Mouse (Mus musculus): ENCODE measurements around the gene Tha1.

Tha1 gene

GRCm38 (mm10) chr11:117872861-117873608 is at the start of gene Tha1:
Gene Tha1, minus strand, starts transcription at chr11:117873481.
- TF ChIP-seq NANOG (IDR thresholded peaks at IDR 0.05; ENCODE audit: borderline replicate concordance, low read length) = no peak
- no peak for TF ChIP-seq CTCF (conservative IDR thresholded peaks at IDR 0.05; ENCODE audit: low read length)
- TF ChIP-seq POU5F1 (IDR thresholded peaks at IDR 0.05; ENCODE audit: borderline replicate concordance, low read length) = no peak
- H3K4me1 ChIP-seq (replicated peaks; ENCODE audit: low read depth, low read length) = peaks cover 97% of the 10 kb centered on the region
- no peaks in the 10 kb centered on the region for H3K9me3 ChIP-seq (ENCODE audit: low read length)
- peaks cover 5% of the 10 kb centered on the region for H3K27me3 ChIP-seq (ENCODE audit: insufficient read depth, low read length)
- peaks cover 3% of the 10 kb centered on the region; the same call in 1 of the 2 replicates for H3K36me3 ChIP-seq (ENCODE audit: insufficient read depth, low read length)
- peak within 1 kb of the TSS; percentile 86 for H3K4me3 ChIP-seq (replicated peaks; ENCODE audit: low read length)

- TF ChIP-seq POU5F1 (IDR thresholded peaks at IDR 0.05; ENCODE audit: borderline replicate concordance, low read length) (no peak), CTCF (conservative IDR thresholded peaks at IDR 0.05; ENCODE audit: low read length) (no peak), NANOG (IDR thresholded peaks at IDR 0.05; ENCODE audit: borderline replicate concordance, low read length) (no peak)
- H3K4me1 ChIP-seq (replicated peaks; ENCODE audit: low read depth, low read length) = peaks cover 82% of the 10 kb centered on the region
- no peaks in the 10 kb centered on the region for H3K36me3 ChIP-seq (ENCODE audit: insufficient read depth, low read length)
- 0 out of 2 replicates have a peak overlapping the region, but pooled peaks have one; percentile 26 for H3K4me3 ChIP-seq (replicated peaks; ENCODE audit: low read length)
- H3K9me3 ChIP-seq (ENCODE audit: low read length) = peaks cover 13% of the 10 kb centered on the region
- no peaks in the 10 kb centered on the region for H3K27me3 ChIP-seq (ENCODE audit: insufficient read depth, low read length)
Measured at GRCm38 (mm10) chr11:117919211-117919610, 45.9 kb upstream of the Tha1 start.

GRCm38 (mm10) chr11:117918541-117918940 is 45.3 kb upstream of the Tha1 start:
- Histone ChIP-seq H3K4me1 (replicated peaks; ENCODE audit: low read depth, low read length) (peaks cover 84% of the 10 kb centered on the region), H3K36me3 (ENCODE audit: insufficient read depth, low read length) (no peaks in the 10 kb centered on the region), H3K27me3 (ENCODE audit: insufficient read depth, low read length) (no peaks in the 10 kb centered on the region), H3K4me3 (replicated peaks; ENCODE audit: low read length) (no peak overlapping the region), H3K9me3 (ENCODE audit: low read length) (peaks cover 13% of the 10 kb centered on the region)
- TF ChIP-seq NANOG (IDR thresholded peaks at IDR 0.05; ENCODE audit: borderline replicate concordance, low read length) (no peak), POU5F1 (IDR thresholded peaks at IDR 0.05; ENCODE audit: borderline replicate concordance, low read length) (no peak), CTCF (conservative IDR thresholded peaks at IDR 0.05; ENCODE audit: low read length) (no peak)

- Histone ChIP-seq H3K36me3 (ENCODE audit: insufficient read depth, low read length) (no peaks in the 10 kb centered on the region), H3K27me3 (ENCODE audit: insufficient read depth, low read length) (no peaks in the 10 kb centered on the region), H3K9me3 (ENCODE audit: low read length) (peaks cover 13% of the 10 kb centered on the region), H3K4me1 (replicated peaks; ENCODE audit: low read depth, low read length) (peaks cover 84% of the 10 kb centered on the region), H3K4me3 (replicated peaks; ENCODE audit: low read length) (no peak overlapping the region)
- TF ChIP-seq NANOG (IDR thresholded peaks at IDR 0.05; ENCODE audit: borderline replicate concordance, low read length) (peak; percentile 68; the same call in 1 of the 2 replicates), CTCF (conservative IDR thresholded peaks at IDR 0.05; ENCODE audit: low read length) (no peak), POU5F1 (IDR thresholded peaks at IDR 0.05; ENCODE audit: borderline replicate concordance, low read length) (no peak)
Measured at GRCm38 (mm10) chr11:117915837-117916236, 42.6 kb upstream of the Tha1 start.

- Histone ChIP-seq H3K27me3 (ENCODE audit: insufficient read depth, low read length) (no peaks in the 10 kb centered on the region), H3K36me3 (ENCODE audit: insufficient read depth, low read length) (no peaks in the 10 kb centered on the region), H3K9me3 (ENCODE audit: low read length) (peaks cover 13% of the 10 kb centered on the region), H3K4me3 (replicated peaks; ENCODE audit: low read length) (no peak overlapping the region), H3K4me1 (replicated peaks; ENCODE audit: low read depth, low read length) (peaks cover 82% of the 10 kb centered on the region)
- peak; percentile 73 for TF ChIP-seq CTCF (conservative IDR thresholded peaks at IDR 0.05; ENCODE audit: low read length)
- TF ChIP-seq POU5F1 (IDR thresholded peaks at IDR 0.05; ENCODE audit: borderline replicate concordance, low read length) = no peak
- TF ChIP-seq NANOG (IDR thresholded peaks at IDR 0.05; ENCODE audit: borderline replicate concordance, low read length) = no peak
Measured at GRCm38 (mm10) chr11:117915341-117915740, 42.1 kb upstream of the Tha1 start.

- TF ChIP-seq CTCF (conservative IDR thresholded peaks at IDR 0.05; ENCODE audit: low read length) = no peak
- no peak for TF ChIP-seq NANOG (IDR thresholded peaks at IDR 0.05; ENCODE audit: borderline replicate concordance, low read length)
- no peak for TF ChIP-seq POU5F1 (IDR thresholded peaks at IDR 0.05; ENCODE audit: borderline replicate concordance, low read length)
- H3K9me3 ChIP-seq (ENCODE audit: low read length) = peaks cover 13% of the 10 kb centered on the region
- H3K4me1 ChIP-seq (replicated peaks; ENCODE audit: low read depth, low read length) = peaks cover 78% of the 10 kb centered on the region
- peak overlapping the region; percentile 26; the same call in 1 of the 2 replicates for H3K4me3 ChIP-seq (replicated peaks; ENCODE audit: low read length)
- H3K27me3 ChIP-seq (ENCODE audit: insufficient read depth, low read length) = no peaks in the 10 kb centered on the region
- H3K36me3 ChIP-seq (ENCODE audit: insufficient read depth, low read length) = no peaks in the 10 kb centered on the region
Measured at GRCm38 (mm10) chr11:117914531-117914930, 41.2 kb upstream of the Tha1 start.

- TF ChIP-seq POU5F1 (IDR thresholded peaks at IDR 0.05; ENCODE audit: borderline replicate concordance, low read length) (no peak), CTCF (conservative IDR thresholded peaks at IDR 0.05; ENCODE audit: low read length) (peak; percentile 92)
- Histone ChIP-seq H3K4me3 (replicated peaks; ENCODE audit: low read length) (peak overlapping the region; percentile 37), H3K9me3 (ENCODE audit: low read length) (peaks cover 13% of the 10 kb centered on the region), H3K4me1 (replicated peaks; ENCODE audit: low read depth, low read length) (peaks cover 68% of the 10 kb centered on the region), H3K36me3 (ENCODE audit: insufficient read depth, low read length) (no peaks in the 10 kb centered on the region), H3K27me3 (ENCODE audit: insufficient read depth, low read length) (no peaks in the 10 kb centered on the region)
Measured at GRCm38 (mm10) chr11:117912684-117913352, 39.5 kb upstream of the Tha1 start.

- Histone ChIP-seq H3K9me3 (ENCODE audit: low read length) (no peaks in the 10 kb centered on the region), H3K4me1 (replicated peaks; ENCODE audit: low read depth, low read length) (peaks cover 78% of the 10 kb centered on the region), H3K27me3 (ENCODE audit: insufficient read depth, low read length) (no peaks in the 10 kb centered on the region), H3K4me3 (replicated peaks; ENCODE audit: low read length) (no peak overlapping the region), H3K36me3 (ENCODE audit: insufficient read depth, low read length) (no peaks in the 10 kb centered on the region)
- no peak for TF ChIP-seq NANOG (IDR thresholded peaks at IDR 0.05; ENCODE audit: borderline replicate concordance, low read length)
Measured at GRCm38 (mm10) chr11:117909337-117909736, 36.1 kb upstream of the Tha1 start.

All from E14TG2a.4 (cell line).